Mouse (Mus musculus) embryonic facial prominence, embryonic 13.5 days (tissue): ENCODE results near the gene Fbxl13. TPM values are rescaled to one million over a fixed set of nuclear protein-coding genes. Genes with fewer than 3 reads are reported as not detected.

Experiments used
- ATAC-seq: fragments of 200-750 bp; cut with Nextera tagmentation; 2 replicates; pipeline ENCODE4 v1.8.0; 2017; ENCODE audit warnings: low read depth; ENCODE audit not compliant: insufficient number of reproducible peaks, insufficient read depth, low FRiP score, low TSS enrichment
- H3K27ac ChIP-seq: fragments of 300-500 bp; sonication (generic); 2 replicates; pipeline ENCODE4 v1.5.1; 2015; ENCODE audit warnings: moderate library complexity, mild to moderate bottlenecking, inconsistent platforms
- H3K27me3 ChIP-seq: fragments of 300-500 bp; sonication (generic); 2 replicates; pipeline ENCODE4 v1.6.1; 2015; ENCODE audit warnings: mild to moderate bottlenecking, inconsistent platforms
- H3K36me3 ChIP-seq: fragments of 300-500 bp; sonication (generic); 2 replicates; pipeline ENCODE4 v1.6.1; 2015; ENCODE audit warnings: mild to moderate bottlenecking, inconsistent platforms
- H3K4me1 ChIP-seq: fragments of 300-500 bp; sonication (generic); 2 replicates; pipeline ENCODE4 v1.6.1; 2015; ENCODE audit warnings: inconsistent platforms
- H3K4me2 ChIP-seq: fragments of 300-500 bp; sonication (generic); 2 replicates; pipeline ENCODE4 v1.6.1; 2015; ENCODE audit warnings: moderate library complexity, mild to moderate bottlenecking, inconsistent platforms
- H3K4me3 ChIP-seq: fragments of 300-500 bp; sonication (generic); 2 replicates; pipeline ENCODE4 v1.5.1; 2015; ENCODE audit warnings: mild to moderate bottlenecking, inconsistent platforms
- H3K9ac ChIP-seq: fragments of 300-500 bp; sonication (generic); 2 replicates; pipeline ENCODE4 v1.6.1; 2015; ENCODE audit warnings: mild to moderate bottlenecking, inconsistent platforms
- H3K9me3 ChIP-seq: fragments of 300-500 bp; sonication (generic); 2 replicates; pipeline ENCODE4 v1.6.1; 2016; ENCODE audit warnings: inconsistent platforms
- WGBS: fragments of 180-500 bp; shearing (Covaris S2); methylation state at CpG from one replicate; pipeline ENCODE4 v1.1.7; 2015; ENCODE audit warnings: mixed read lengths; 5-methylcytosine and 5-hydroxymethylcytosine counted together
- polyA plus RNA-seq: library from polyadenylated mRNA; unstranded; fragments of >200 nt; fragmentation: Nextera tagmentation; extraction: Ambion mirVana; gene quantifications from 2 replicates; pipeline ENCODE4 v1.2.1, GENCODE M21; 2015

Fbxl13 gene
- 0.14 and 0.47 TPM in 2 replicates for polyA plus RNA-seq

DNA sequence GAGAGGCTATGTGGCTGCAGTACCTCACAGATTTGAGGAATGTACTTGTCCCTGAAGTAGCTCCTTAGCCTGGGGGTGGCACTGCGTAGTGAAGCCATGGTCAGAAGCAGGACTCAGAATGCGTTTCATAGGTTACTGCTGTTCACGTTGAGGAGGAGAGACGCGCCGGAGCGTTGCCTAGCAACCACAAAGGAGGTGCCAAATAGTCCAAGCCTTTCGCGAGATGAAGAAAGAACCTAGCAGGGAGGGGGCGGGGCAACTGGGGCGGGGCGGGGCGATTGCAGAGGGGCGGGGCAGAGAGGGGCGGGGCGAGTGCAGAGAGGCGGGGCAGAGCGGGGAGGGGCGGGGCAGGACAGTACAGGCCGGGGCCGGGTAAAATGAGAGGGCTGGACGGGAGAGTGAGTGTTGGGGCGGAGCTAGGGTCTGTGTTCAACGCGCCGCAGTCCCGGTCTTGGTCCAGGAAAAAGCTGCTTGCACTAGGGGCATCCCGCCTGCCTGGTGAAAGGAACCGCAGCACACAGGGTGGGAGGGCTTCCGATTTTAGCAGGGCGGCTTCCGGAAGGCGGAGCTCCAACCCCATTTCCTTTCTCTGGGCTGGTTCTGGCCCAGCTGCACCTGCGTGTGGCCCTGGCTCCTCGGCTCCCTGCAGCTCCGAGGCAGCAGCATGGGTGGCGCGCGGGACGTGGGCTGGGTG, at the start of gene Fbxl13, which contains the start of gene Armc10:
TSS of gene Fbxl13 (minus strand) at position 196 of the 694 bp plus-strand sequence.
TSS of gene Armc10 (plus strand) at position 375 of the 694 bp plus-strand sequence.
- Histone ChIP-seq H3K9ac (peak within 1 kb of the TSS; percentile 90), H3K9me3 (no peaks in the 10 kb centered on the region), H3K4me1 (peaks cover 12% of the 10 kb centered on the region), H3K4me3 (peak within 1 kb of the TSS; percentile 91), H3K27ac (peak within 1 kb of the TSS; percentile 80), H3K36me3 (peaks cover 26% of the 10 kb centered on the region), H3K4me2 (peak within 1 kb of the TSS; percentile 79), H3K27me3 (peaks cover 15% of the 10 kb centered on the region)
- 0% methylated on average over 32 of the region's 40 CpGs for WGBS
- ATAC-seq, result peak; percentile 96

DNA sequence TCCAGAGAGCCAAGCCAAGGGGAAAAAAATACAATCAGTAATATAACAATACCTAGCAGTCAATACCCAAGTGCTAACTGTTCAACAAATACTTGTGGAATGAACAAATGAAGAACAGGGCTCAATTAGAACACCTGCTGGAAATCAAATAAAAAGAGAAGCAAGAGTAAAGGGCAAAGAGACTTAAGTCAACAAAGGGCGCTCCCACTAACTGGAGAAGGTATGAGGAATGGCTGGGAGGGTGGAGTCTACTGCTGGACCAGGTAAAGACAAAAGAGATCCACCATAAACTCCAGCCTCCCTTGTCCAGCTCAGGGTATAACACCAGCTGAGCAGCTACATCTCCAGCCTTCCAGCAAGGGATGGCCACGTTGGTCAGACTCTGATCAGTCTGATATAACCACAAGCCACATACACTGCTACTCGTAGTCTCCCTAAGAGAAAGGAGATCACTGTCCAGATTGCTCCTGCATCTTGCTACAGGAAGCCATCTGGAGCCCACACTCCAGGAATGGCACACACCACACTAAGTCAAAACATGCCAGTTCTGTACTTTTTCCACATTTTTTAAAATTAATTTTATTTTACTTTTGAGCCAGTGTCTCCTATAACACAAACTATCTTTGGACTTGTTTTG, 49.5 kb upstream of the Fbxl13 start:
- H3K4me2 ChIP-seq, result no peak overlapping the region
- WGBS, result 83% methylated on average over 3 of the region's 3 CpGs
- H3K4me1 ChIP-seq, result no peaks in the 10 kb centered on the region
- no peak for ATAC-seq
- no peaks in the 10 kb centered on the region for H3K9me3 ChIP-seq
- H3K36me3 ChIP-seq, result no peaks in the 10 kb centered on the region
- no peak overlapping the region for H3K27ac ChIP-seq
- no peak overlapping the region for H3K4me3 ChIP-seq
- no peaks in the 10 kb centered on the region for H3K27me3 ChIP-seq
- no peak overlapping the region for H3K9ac ChIP-seq

DNA sequence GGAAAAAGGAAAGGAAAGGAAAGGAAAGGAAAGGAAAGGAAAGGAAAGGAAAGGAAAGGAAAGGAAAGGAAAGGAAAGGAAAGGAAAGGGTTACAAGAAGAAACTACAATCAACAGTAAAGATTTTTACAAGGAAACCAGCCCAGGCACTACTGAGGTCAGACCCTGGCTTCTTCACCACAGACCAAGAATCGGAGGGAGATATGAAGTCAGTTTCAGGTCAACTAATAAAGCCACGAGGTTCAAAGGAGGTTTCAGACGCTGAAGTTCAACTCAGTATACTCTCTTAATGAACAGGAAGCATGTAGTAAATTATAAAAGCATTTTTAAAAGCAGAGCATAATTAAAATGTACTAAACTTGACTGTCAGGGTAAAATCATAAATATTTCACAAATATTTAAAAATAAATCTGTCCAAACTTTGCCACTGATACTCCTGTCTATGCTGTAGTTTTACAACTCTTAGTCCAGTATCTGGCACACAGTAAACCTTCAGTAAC, 48.0 kb upstream of the Fbxl13 start:
- WGBS, result 65% methylated on average over 3 of the region's 3 CpGs
- peaks cover 3% of the 10 kb centered on the region; the same call in 1 of the 2 replicates for H3K4me1 ChIP-seq
- H3K4me3 ChIP-seq, result no peak overlapping the region
- no peak overlapping the region for H3K9ac ChIP-seq
- no peak overlapping the region for H3K27ac ChIP-seq
- H3K9me3 ChIP-seq, result no peaks in the 10 kb centered on the region
- no peaks in the 10 kb centered on the region for H3K27me3 ChIP-seq
- H3K4me2 ChIP-seq, result no peak overlapping the region
- ATAC-seq, result no peak
- no peaks in the 10 kb centered on the region for H3K36me3 ChIP-seq

DNA sequence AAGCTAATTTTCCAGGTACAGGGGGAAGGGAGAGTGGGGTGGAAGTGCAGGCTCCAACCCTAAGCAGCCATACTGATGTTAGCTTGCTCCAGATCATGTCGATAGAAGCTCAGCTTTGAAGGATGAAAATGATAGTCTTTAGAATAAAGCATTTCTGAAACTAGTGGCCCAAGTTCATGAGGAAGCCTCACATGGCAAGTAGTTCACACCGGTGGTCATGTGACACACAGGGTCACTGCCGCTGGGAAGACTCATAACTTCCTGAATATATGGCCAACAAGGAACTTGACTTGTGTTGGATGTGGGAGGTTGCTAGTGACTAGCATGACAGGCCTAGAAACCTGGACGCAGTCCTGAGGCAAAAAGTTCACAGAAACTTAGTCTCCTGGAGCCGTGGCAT, 46.8 kb upstream of the Fbxl13 start:
- no peak for ATAC-seq
- no peak overlapping the region for H3K4me3 ChIP-seq
- H3K4me1 ChIP-seq, result peaks cover 3% of the 10 kb centered on the region; the same call in 1 of the 2 replicates
- no peaks in the 10 kb centered on the region for H3K36me3 ChIP-seq
- H3K9me3 ChIP-seq, result no peaks in the 10 kb centered on the region
- no peak overlapping the region for H3K4me2 ChIP-seq
- no peak overlapping the region for H3K9ac ChIP-seq
- WGBS, result 93% methylated on average over 5 of the region's 5 CpGs
- H3K27ac ChIP-seq, result no peak overlapping the region
- no peaks in the 10 kb centered on the region for H3K27me3 ChIP-seq

DNA sequence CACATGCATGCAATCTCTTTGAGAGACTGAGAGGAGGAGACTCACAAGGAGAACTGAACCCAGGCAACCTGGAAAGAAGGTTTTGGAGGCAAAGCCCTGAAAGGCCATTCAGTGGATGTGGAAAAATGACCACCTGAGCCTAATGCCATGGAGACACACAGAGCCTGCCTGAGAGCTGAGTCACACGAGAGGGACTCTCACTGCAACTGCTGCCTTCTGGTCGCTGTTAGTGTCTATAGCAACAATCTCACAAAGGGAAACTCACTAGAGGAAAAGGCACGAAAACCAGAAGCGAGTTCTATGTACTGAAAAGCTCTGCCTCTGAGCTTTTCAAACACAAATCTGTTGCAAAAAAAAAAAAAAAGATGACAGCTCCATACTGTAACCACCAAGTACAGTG, 41.6 kb upstream of the Fbxl13 start:
- WGBS, result 71% methylated on average over 4 of the region's 4 CpGs
- H3K9ac ChIP-seq, result no peak overlapping the region
- H3K4me2 ChIP-seq, result no peak overlapping the region
- H3K36me3 ChIP-seq, result no peaks in the 10 kb centered on the region
- peaks cover 3% of the 10 kb centered on the region; the same call in 1 of the 2 replicates for H3K4me1 ChIP-seq
- H3K4me3 ChIP-seq, result no peak overlapping the region
- no peaks in the 10 kb centered on the region for H3K27me3 ChIP-seq
- ATAC-seq, result no peak
- H3K27ac ChIP-seq, result no peak overlapping the region
- no peaks in the 10 kb centered on the region for H3K9me3 ChIP-seq

DNA sequence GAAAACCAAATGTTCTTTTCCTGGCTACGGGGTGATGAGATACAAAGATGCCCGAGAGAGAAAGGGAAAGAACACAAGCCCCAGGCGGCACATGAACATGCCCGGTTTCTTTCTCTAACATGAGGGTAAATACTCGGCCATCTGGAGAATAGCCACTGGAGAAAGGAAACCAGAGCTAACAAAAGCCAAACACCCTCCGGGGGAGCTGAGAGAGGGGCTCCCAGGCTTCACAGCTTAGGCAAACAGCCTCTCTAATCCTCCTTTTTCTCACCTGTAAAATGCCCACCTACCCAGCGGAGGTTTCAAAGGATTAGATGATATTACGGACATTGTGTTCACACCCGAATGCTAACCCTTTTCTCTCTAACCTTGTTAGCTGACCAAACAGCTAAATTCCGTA, 39.6 kb upstream of the Fbxl13 start:
- Histone ChIP-seq H3K27ac (no peak overlapping the region), H3K4me2 (no peak overlapping the region), H3K4me1 (peaks cover 3% of the 10 kb centered on the region; the same call in 1 of the 2 replicates), H3K4me3 (no peak overlapping the region), H3K36me3 (no peaks in the 10 kb centered on the region), H3K9me3 (no peaks in the 10 kb centered on the region), H3K27me3 (no peaks in the 10 kb centered on the region), H3K9ac (no peak overlapping the region)
- WGBS, result 67% methylated on average over 10 of the region's 10 CpGs
- no peak for ATAC-seq

DNA sequence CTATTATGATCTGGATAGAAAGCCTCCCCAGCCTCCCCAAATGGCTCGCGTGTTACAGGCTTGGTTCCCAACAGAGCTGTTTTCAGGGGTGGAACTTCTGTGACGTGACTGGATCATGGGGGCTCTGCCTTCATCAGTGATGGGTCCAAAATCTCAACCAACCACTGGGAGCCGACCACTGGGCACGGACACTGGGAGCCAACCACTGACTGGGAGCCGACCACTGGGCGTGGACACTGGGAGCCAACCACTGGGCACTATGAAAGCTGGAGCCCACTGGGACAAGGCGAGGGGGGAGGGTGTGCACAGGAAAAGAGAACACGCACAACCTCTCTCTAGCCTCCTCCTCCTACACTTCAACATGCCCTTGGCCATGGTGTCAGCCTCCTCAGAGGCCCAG, 38.4 kb upstream of the Fbxl13 start:
- Histone ChIP-seq H3K4me1 (peaks cover 2% of the 10 kb centered on the region; the same call in 1 of the 2 replicates), H3K4me2 (no peak overlapping the region), H3K9me3 (no peaks in the 10 kb centered on the region), H3K9ac (no peak overlapping the region), H3K36me3 (no peaks in the 10 kb centered on the region), H3K4me3 (no peak overlapping the region), H3K27ac (no peak overlapping the region), H3K27me3 (no peaks in the 10 kb centered on the region; the same call in 1 of the 2 replicates)
- WGBS, result 91% methylated on average over 9 of the region's 9 CpGs
- ATAC-seq, result no peak

DNA sequence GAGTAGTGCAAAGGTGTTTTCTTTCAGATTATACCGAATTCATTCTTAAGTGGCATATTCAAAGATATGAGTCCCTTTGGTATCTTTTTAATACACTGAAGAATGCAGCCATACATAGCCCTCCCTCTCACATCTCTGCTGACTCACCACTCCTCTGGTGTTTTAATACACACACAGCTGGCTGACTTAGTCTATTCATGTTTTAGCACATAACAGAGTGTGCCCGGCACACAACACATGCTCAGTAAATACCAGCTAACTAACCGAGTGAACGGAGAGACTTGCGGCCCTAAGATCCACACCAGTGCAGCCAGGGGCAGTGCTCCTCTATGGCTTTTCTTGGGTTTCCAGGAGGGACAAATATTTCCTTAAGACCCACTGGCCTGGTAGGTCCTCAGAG, 35.5 kb upstream of the Fbxl13 start:
- Histone ChIP-seq H3K4me1 (0 out of 2 replicates have a peak, but pooled peaks cover 2% of the 10 kb centered on the region), H3K27ac (no peak overlapping the region), H3K9ac (no peak overlapping the region), H3K36me3 (no peaks in the 10 kb centered on the region; the same call in 1 of the 2 replicates), H3K4me2 (no peak overlapping the region), H3K9me3 (peaks cover 4% of the 10 kb centered on the region; the same call in 1 of the 2 replicates), H3K27me3 (no peaks in the 10 kb centered on the region; the same call in 1 of the 2 replicates), H3K4me3 (no peak overlapping the region)
- 80% methylated on average over 5 of the region's 5 CpGs for WGBS
- no peak for ATAC-seq

DNA sequence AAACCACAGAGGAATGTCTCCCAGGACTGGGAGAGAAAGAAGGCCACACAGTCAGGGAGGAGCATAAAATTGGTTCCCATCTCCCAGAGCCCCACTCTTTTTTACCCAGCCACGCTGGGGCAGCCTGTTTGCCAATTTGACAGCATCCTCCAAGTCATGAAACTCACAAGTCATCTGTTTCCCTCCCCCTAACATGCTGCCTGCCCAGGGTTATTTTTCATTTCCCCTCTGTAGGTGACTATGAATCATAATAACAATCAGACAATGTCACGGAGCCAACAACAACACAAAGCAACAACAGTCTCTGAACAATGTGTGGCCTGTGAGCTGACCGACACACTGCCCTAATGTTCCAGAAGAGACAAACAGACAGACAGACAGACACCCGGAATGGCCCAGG, 34.6 kb upstream of the Fbxl13 start:
- Histone ChIP-seq H3K27ac (no peak overlapping the region), H3K4me2 (no peak overlapping the region), H3K4me1 (0 out of 2 replicates have a peak, but pooled peaks cover 2% of the 10 kb centered on the region), H3K9ac (no peak overlapping the region), H3K36me3 (peaks cover 7% of the 10 kb centered on the region), H3K9me3 (peaks cover 4% of the 10 kb centered on the region; the same call in 1 of the 2 replicates), H3K4me3 (no peak overlapping the region), H3K27me3 (no peaks in the 10 kb centered on the region; the same call in 1 of the 2 replicates)
- 75% methylated on average over 4 of the region's 4 CpGs for WGBS
- ATAC-seq, result no peak

DNA sequence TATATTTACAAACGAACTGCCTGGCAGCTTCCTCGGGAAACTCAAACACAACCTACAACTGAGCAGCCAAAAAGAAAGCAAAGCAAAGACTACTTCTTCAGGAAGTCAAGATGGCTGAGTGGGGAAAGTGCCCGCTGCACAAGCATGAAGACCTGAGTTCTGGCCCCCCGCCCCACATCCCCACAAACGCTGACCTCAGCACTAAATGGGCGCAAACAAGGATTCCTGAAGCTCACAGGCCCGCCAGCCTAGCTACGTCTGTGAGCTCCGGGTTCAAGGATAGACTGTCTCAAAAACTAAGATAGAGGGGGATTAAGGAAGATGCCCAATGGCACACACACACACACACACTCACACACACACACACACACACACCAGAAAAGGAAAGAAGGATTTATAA, 32.9 kb upstream of the Fbxl13 start:
- Histone ChIP-seq H3K4me2 (no peak overlapping the region), H3K9me3 (peaks cover 4% of the 10 kb centered on the region; the same call in 1 of the 2 replicates), H3K27me3 (no peaks in the 10 kb centered on the region; the same call in 1 of the 2 replicates), H3K4me3 (no peak overlapping the region), H3K9ac (no peak overlapping the region), H3K27ac (peak overlapping the region; percentile 55; the same call in 1 of the 2 replicates), H3K36me3 (peaks cover 7% of the 10 kb centered on the region), H3K4me1 (0 out of 2 replicates have a peak, but pooled peaks cover 2% of the 10 kb centered on the region)
- no peak for ATAC-seq
- 96% methylated on average over 9 of the region's 9 CpGs for WGBS

DNA sequence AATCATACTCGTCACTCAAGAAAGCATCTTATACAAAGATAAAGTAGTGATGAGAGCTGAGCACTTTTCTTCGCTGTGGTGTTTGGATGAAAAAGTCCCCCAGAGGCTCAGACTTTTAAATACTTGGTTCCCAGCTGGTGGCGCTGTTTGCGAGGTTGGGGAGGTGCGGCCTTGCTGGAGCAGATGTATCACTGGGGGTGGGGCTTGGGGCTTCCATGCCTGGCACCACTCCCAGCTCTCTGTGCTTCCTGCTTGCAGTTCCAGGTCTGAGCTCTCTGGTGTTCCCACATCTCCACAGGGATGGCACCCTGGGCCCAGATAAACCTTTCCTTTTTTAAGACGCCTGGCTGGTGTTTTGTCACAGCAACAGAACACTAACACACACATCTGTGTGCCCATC, 32.5 kb upstream of the Fbxl13 start:
- H3K4me3 ChIP-seq, result no peak overlapping the region
- H3K4me2 ChIP-seq, result no peak overlapping the region
- H3K9me3 ChIP-seq, result peaks cover 4% of the 10 kb centered on the region; the same call in 1 of the 2 replicates
- 0 out of 2 replicates have a peak, but pooled peaks cover 2% of the 10 kb centered on the region for H3K4me1 ChIP-seq
- no peak for ATAC-seq
- H3K27ac ChIP-seq, result peak overlapping the region; percentile 55; the same call in 1 of the 2 replicates
- H3K36me3 ChIP-seq, result peaks cover 7% of the 10 kb centered on the region
- no peak overlapping the region for H3K9ac ChIP-seq
- WGBS, result 81% methylated on average over 6 of the region's 6 CpGs
- H3K27me3 ChIP-seq, result no peaks in the 10 kb centered on the region; the same call in 1 of the 2 replicates
